Mouse (Mus musculus) CH12.LX (cell line): ENCODE measurements at regions not wholly inside any gene's neighbourhood (a gene's known extent, or its start where the extent isn't known, plus 50 kb on each side); places are given as distances from the start of the nearest gene placed in this dataset.

Source experiments
- CTCF ChIP-seq, 2 experiments: IDR thresholded peaks in 1 of 2; conservative IDR thresholded peaks in 1 of 2; 2 replicates each; pipeline ENCODE4 v1.5.1; 2011 to 2012; ENCODE audit warnings: low read depth in 2 of 2, low read length in 2 of 2, improper control_type of control experiment in 1 of 2, inconsistent platforms in 1 of 2, mild to moderate bottlenecking in 1 of 2, moderate library complexity in 1 of 2
- MAX ChIP-seq: IDR thresholded peaks from 2 replicates; pipeline ENCODE4 v1.6.1; 2011; ENCODE audit warnings: low read length, improper control_type of control experiment
- POLR2A ChIP-seq: IDR thresholded peaks from 2 replicates; pipeline ENCODE4 v1.6.1; 2011; ENCODE audit warnings: low read depth, mild to moderate bottlenecking, improper control_type of control experiment, low read length
- USF1 ChIP-seq: IDR thresholded peaks from 2 replicates; pipeline ENCODE4 v1.6.1; 2014; ENCODE audit warnings: low read depth, mild to moderate bottlenecking, inconsistent platforms, low read length, improper control_type of control experiment

GRCm38 (mm10) chr6:141197501-141197900 lies 51.6 kb upstream of the Pde3a start:
- no peak for TF ChIP-seq POLR2A
- TF ChIP-seq USF1 = no peak
- no peak for TF ChIP-seq CTCF (conservative IDR thresholded peaks at IDR 0.05 in 1 of 2, IDR thresholded peaks at IDR 0.05 in 1 of 2; ENCODE audit: low read depth in 2 of 2, low read length in 2 of 2)
- no peak for TF ChIP-seq MAX
